Mouse (Mus musculus): ENCODE measurements around the gene Clcn5.

DNA sequence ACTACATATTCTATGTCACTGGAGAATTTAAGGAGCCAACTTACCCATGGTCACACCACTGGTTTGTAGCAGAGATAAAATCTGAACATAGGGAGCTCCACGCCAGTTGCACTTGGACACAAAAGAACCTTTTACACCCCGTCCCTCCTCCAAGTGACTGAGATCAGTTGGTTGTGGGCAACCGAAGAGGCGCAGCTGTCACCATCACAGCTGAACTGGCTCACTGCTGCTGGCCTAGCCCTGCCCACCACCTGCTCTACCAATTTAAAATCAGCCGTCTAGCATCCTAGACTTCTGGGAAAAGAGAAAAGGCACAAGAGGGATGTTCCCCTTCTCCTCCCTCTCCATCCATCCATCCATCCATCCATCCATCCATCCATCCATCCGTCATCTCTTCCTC, 42.6 kb downstream of the Clcn5 start:
- no peak for TF ChIP-seq CTCF (IDR thresholded peaks at IDR 0.05; ENCODE audit: low read depth)
- TF ChIP-seq EP300 (IDR thresholded peaks at IDR 0.05; ENCODE audit: low read depth), result no peak
